Mouse (Mus musculus) C2C12 (cell line): ENCODE data around the gene Lrp2. TPM values are rescaled to one million over a fixed set of nuclear protein-coding genes. Genes with fewer than 3 reads are reported as not detected.
"Not testable (repeated sequence)": the region's sequence is repeated elsewhere in the genome, so short reads cannot be mapped to it uniquely, and the experiment has no call there.

Experiments
- H3K27me3 ChIP-seq: one replicate; pipeline ENCODE4 v1.6.1; 2011; ENCODE audit not compliant: control insufficient read depth, insufficient read depth, insufficient read length
- H3K36me3 ChIP-seq: one replicate; pipeline ENCODE4 v1.6.1; 2011; ENCODE audit not compliant: control insufficient read depth, insufficient read depth
- H3K4me3 ChIP-seq: one replicate; pipeline ENCODE4 v1.5.1; 2011; ENCODE audit warnings: mild to moderate bottlenecking, control low read depth; ENCODE audit not compliant: poor library complexity, insufficient read depth, severe bottlenecking
- H3K79me2 ChIP-seq: one replicate; pipeline ENCODE4 v1.6.1; 2011; ENCODE audit not compliant: control insufficient read depth, insufficient read depth
- H3K79me3 ChIP-seq: one replicate; pipeline ENCODE4 v1.6.1; 2011; ENCODE audit warnings: low read depth, control low read depth
- H3ac ChIP-seq: one replicate; pipeline ENCODE3; 2011; ENCODE audit warnings: low read depth; ENCODE audit not compliant: control insufficient read depth, insufficient read length
- CEBPB ChIP-seq: IDR thresholded peaks from one replicate; pipeline ENCODE4 v1.6.1; 2011; ENCODE audit warnings: low read depth, mild to moderate bottlenecking, control low read depth, moderate library complexity
- CTCF ChIP-seq: IDR thresholded peaks from one replicate; pipeline ENCODE4 v1.5.1; 2011; ENCODE audit not compliant: control insufficient read depth, insufficient read depth, insufficient read length
- FOSL1 ChIP-seq: IDR thresholded peaks from one replicate; pipeline ENCODE4 v1.8.0; 2011; ENCODE audit warnings: mild to moderate bottlenecking, low read length; ENCODE audit not compliant: poor library complexity, insufficient read depth, severe bottlenecking
- MAX ChIP-seq: IDR thresholded peaks from one replicate; pipeline ENCODE4 v1.6.1; 2011; ENCODE audit warnings: mild to moderate bottlenecking, control low read depth
- MYOD1 ChIP-seq: IDR thresholded peaks from one replicate; pipeline ENCODE4 v1.6.1; 2011; ENCODE audit warnings: low read depth; ENCODE audit not compliant: control insufficient read depth, insufficient read length
- MYOG ChIP-seq: IDR thresholded peaks from one replicate; pipeline ENCODE4 v1.6.1; 2011; ENCODE audit not compliant: control insufficient read depth, insufficient read length; ENCODE audit errors: extremely low read depth
- USF1 ChIP-seq: IDR thresholded peaks from one replicate; pipeline ENCODE4 v1.6.1; 2011; ENCODE audit warnings: low read depth, mild to moderate bottlenecking, control low read depth, moderate library complexity
- polyA plus RNA-seq: library from polyadenylated mRNA; unstranded; fragments of >200 nt; fragmentation: generic; extraction: Trizol; gene quantifications from one replicate; pipeline ENCODE4 v1.2.1, GENCODE M21; 2012; ENCODE audit warnings: missing spikeins

The Lrp2 gene
- polyA plus RNA-seq, 1 experiment: 0.68 TPM

DNA sequence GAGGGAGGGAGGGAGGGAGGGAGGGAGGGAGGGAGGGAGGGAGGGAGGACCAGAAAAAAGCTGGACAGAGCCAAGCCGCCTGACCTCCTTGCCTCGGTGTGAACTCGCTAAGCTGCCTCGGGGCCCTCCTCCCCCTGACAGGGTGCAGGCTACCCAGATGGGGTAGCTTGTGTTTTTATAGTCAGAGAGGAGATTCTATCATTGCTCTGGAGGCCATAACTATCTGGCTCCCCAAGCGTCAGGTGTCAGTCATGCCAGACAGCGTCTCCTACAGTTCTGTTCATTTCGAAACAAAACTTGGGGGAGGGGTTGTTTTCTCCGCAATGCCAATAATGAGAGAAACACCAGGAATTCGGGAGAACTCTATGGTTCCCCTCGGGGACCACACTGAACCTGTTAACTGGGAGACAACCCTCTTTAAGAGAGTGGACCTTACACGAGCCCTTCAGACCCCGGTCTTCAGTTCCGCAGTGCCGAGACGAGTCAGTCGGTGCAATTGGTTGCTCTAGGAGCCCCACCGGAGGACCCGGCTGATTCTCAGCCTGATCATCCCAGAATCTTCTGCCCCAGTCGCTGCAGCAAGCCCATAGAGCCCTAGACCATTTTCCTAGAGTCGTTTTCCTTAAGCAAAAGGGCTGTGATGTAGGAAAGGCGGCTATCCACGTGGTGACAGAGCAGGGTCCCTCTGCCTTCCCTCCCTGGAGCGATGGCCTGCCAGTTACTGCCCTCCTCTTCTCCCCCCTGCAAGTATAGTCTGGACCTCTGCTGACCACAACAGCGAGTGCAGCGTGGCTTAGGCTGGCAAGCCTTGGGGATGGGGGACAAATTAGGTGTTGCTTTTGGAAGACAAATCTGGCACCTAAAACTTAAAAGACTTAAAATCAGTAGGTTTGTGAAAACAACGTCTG, 1.2 kb upstream of the Lrp2 start:
- no peaks in the 10 kb centered on the region for H3K79me3 ChIP-seq
- TF ChIP-seq MAX (no peak), CTCF (no peak), FOSL1 (no peak), MYOD1 (no peak), CEBPB (no peak), USF1 (no peak), MYOG (no peak)

DNA sequence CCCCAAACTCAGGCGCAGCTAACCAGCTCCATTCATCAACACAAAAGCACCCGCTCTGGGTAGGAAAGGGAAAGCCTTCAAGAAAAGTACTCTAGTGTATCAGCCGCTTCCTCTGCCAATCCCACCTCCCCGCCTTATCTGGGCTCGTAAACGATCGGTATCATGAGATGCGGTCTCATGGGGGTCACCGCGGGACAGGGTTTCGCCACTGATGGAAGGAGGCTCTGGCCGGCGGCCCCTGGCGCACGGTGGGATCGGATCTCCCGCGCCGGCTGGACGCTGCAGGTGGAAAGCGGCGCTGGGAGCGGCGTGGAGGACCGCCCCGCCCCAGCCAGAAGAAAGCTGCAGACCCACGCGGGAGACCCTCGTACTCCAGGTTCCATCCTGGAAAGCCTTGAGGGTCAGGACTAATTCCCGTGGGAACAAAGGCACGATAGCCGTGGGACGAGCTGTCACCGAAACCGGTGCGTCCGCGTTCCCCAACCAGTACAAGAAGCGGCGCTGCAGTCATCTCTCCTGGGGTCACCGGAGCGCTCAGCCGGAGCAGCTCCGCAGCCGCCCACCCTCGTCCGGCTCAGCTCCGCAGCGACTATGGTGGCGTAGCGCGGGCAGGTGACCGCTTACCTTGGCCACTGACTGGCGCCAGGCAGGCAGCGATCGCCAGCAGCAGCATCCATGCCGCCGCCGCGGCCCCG, 527 bp downstream of the Lrp2 start:
- Histone ChIP-seq H3K79me2 (no peaks in the 10 kb centered on the region), H3K79me3 (no peaks in the 10 kb centered on the region), H3K4me3 (peak overlapping the region; percentile 18), H3ac (peak overlapping the region; percentile 8), H3K27me3 (no peaks in the 10 kb centered on the region), H3K36me3 (no peaks in the 10 kb centered on the region)
- TF ChIP-seq CEBPB: no peak
- TF ChIP-seq CTCF: no peak
- no peak for TF ChIP-seq FOSL1
- TF ChIP-seq USF1: no peak
- no peak for TF ChIP-seq MYOD1
- no peak for TF ChIP-seq MAX
- no peak for TF ChIP-seq MYOG

More for the DNA sequence above, 1.2 kb upstream of the Lrp2 start:
- no peaks in the 10 kb centered on the region for H3K79me2 ChIP-seq
- no peaks in the 10 kb centered on the region for H3K36me3 ChIP-seq
- no peak overlapping the region for H3K4me3 ChIP-seq
- no peak overlapping the region for H3ac ChIP-seq
- no peaks in the 10 kb centered on the region for H3K27me3 ChIP-seq

DNA sequence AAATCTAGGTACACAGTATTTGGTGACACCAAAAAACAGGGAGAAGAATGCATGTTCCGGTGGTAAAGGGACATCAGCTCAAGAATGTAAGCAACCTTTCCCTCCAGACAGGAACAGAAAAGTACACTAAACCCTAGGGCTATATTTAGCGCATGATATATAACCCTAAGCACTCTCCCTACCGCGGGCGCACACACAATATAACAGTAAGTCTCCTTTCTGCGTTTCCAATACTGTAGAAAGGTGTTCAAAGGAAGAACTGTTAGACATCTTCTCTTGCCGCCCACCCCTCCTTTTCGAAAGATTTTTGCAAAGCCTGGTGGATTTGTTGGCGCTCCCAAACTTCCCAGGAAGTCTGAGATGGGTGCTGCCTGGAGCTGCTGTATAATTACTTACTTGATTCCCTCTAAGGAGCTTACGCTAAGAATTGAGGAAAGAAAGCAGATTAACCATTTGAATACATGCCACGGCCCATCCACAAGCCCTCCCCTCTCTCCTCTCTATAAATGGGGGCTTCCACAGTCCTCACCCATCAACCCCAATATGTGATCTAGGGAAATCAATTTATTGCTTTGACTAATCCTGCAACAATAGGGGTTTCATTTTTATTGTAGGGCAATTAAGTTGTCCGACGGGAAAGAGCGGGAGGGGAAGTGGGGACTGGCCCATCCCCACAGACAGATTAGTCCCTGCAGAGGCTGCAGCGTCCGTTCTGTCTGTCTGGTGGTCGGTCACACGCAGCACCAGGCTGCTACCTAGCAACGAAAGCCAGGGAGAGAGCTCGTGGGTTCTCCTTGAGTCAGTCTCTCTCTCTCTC, 1.5 kb downstream of the Lrp2 start:
- H3ac ChIP-seq: peak overlapping the region; percentile 45
- no peaks in the 10 kb centered on the region for H3K79me2 ChIP-seq
- TF ChIP-seq CEBPB: no peak
- TF ChIP-seq MYOG: no peak
- TF ChIP-seq MYOD1: no peak
- no peak for TF ChIP-seq CTCF
- no peak for TF ChIP-seq FOSL1
- TF ChIP-seq USF1: no peak
- TF ChIP-seq MAX: no peak
- H3K4me3 ChIP-seq: no peak overlapping the region
- no peaks in the 10 kb centered on the region for H3K79me3 ChIP-seq
- H3K36me3 ChIP-seq: no peaks in the 10 kb centered on the region
- H3K27me3 ChIP-seq: no peaks in the 10 kb centered on the region

DNA sequence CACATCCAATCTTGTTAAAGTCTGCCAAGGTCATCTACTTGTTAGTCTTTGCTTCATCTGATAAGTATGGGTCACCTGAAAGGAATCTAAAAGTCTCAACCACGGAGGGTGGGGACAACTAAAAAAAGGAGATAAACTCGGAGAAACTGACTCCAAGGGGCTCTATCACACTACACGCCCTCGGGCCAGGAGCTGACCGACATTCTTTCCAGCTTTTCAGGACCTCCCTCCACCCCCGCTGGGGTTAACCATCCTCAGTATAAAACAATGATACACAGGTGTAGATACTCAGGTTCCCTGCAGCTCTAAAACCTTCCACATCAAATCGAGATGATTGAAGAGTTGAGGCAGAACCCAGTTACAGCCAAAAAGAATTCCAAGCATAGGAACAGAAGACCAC, 3.0 kb downstream of the Lrp2 start:
- TF ChIP-seq CTCF (no peak), FOSL1 (no peak), MAX (no peak), USF1 (no peak), CEBPB (no peak), MYOD1 (no peak), MYOG (no peak)
- H3K4me3 ChIP-seq: no peak overlapping the region
- no peaks in the 10 kb centered on the region for H3K79me2 ChIP-seq
- H3K36me3 ChIP-seq: no peaks in the 10 kb centered on the region
- no peak overlapping the region for H3ac ChIP-seq
- H3K27me3 ChIP-seq: no peaks in the 10 kb centered on the region
- H3K79me3 ChIP-seq: no peaks in the 10 kb centered on the region

DNA sequence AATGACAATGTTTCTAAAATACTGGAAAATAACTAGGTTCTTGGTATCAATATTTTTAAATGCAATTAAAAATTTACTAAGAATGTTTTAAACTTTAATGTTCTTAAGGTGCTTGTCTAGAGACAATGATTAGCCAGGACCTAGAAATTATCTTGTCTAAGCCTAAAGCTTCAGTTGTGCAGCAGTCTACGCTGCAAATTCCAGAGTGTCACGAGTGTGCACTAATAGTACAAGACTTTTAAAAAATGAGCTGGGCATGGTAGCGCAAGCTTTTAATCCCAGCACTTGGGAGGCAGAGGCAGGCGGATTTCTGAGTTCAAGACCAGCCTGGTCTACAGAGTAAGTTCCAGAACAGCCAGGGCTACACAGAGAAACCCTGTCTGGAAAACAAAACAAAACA, 3.8 kb downstream of the Lrp2 start:
- H3K36me3 ChIP-seq, H3K79me2 ChIP-seq, H3K27me3 ChIP-seq, H3ac ChIP-seq, H3K79me3 ChIP-seq, H3K4me3 ChIP-seq: not testable (repeated sequence)

DNA sequence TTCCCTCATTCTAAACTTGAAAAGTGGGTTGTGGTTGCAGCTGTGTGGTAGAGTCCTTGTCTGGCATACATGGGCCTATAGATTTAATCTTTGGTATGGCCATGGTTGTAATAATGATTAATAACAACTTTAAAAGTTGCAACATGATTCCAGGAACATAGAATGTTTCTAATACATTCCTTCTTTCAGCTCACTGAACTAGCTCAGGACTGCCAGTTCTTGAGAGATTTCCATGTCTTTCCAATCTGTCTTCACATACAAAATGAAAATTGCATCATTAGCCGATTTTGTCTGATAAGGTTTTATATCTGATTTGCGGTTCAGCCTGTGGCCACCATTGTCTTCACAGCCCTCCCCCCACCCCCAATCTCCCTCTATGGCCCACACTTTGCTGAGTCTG, 5.8 kb downstream of the Lrp2 start:
- Histone ChIP-seq H3K4me3 (no peak overlapping the region), H3K36me3 (no peaks in the 10 kb centered on the region), H3K79me3 (no peaks in the 10 kb centered on the region), H3K27me3 (no peaks in the 10 kb centered on the region), H3ac (no peak overlapping the region), H3K79me2 (no peaks in the 10 kb centered on the region)
- TF ChIP-seq USF1 (no peak), CTCF (no peak), MYOD1 (no peak), CEBPB (no peak), FOSL1 (no peak), MAX (no peak), MYOG (no peak)
